18 mouse cellular contexts compared by ENCODE assay signal in genomic region chr5:140601712-140602111, GRCm38 (mm10). TPM values are rescaled to one million over a fixed set of nuclear protein-coding genes. Genes with fewer than 3 reads are reported as not detected.
DNase-seq lines count a peak whose midpoint lies in the region; ATAC-seq and TF ChIP-seq lines count a peak whose summit lies in the region.
"Had no signal": no experiment of that assay in that cellular context is flagged by ENCODE, and none has a peak within 500 bp of the region (broad histone marks: within the 10 kb centered on the region; RNA-seq: fewer than 3 reads in every experiment).

No protein-coding gene starts in this region.

- no peak overlapping the region for H3K4me2 ChIP-seq in forebrain, postnatal 0 days (ENCODE audit: low read depth)
- no peak overlapping the region for H3K4me2 ChIP-seq in liver, postnatal 0 days (ENCODE audit: low read depth, low read length)
- H3K4me2 ChIP-seq: hindbrain, embryonic 15.5 days had no signal

- intact Hi-C loops in left cerebral cortex, postnatal 4 days (cut with DNase I), result no loop called here
- intact Hi-C loops in left cerebral cortex, postnatal 14 days (cut with DNase I), result no loop called here

- H3K4me1 ChIP-seq in embryonic facial prominence, embryonic 10.5 days, result peaks cover 54% of the 10 kb centered on the region
- H3K4me1 ChIP-seq in forebrain, postnatal 0 days (ENCODE audit: insufficient read depth), result peaks cover under 1% of the 10 kb centered on the region; the same call in 1 of the 2 replicates
- peaks cover 21% of the 10 kb centered on the region for H3K4me1 ChIP-seq in liver, postnatal 0 days (ENCODE audit: insufficient read depth)

- no peak for TF ChIP-seq EP300 in liver, postnatal 0 days (IDR thresholded peaks at IDR 0.05; ENCODE audit: low read depth)

- H3K4me3 ChIP-seq in embryonic facial prominence, embryonic 10.5 days, result no peak overlapping the region
- H3K4me3 ChIP-seq in forebrain, postnatal 0 days (ENCODE audit: low read depth, low read length), result no peak overlapping the region
- H3K4me3 ChIP-seq in liver, postnatal 0 days (ENCODE audit: low read depth, low read length), result no peak overlapping the region
- H3K4me3 ChIP-seq: hindbrain, embryonic 15.5 days had no signal

- no peak for TF ChIP-seq CTCF in brain, embryonic 14.5 days (IDR thresholded peaks at IDR 0.05; ENCODE audit: borderline replicate concordance, extremely low read depth, insufficient read depth, insufficient read length)
- no peak for TF ChIP-seq CTCF in forebrain, postnatal 0 days (IDR thresholded peaks at IDR 0.05; ENCODE audit: low read depth)
- no peak for TF ChIP-seq CTCF in liver, postnatal 0 days (IDR thresholded peaks at IDR 0.05; ENCODE audit: low read depth)

- H3K9me3 ChIP-seq in embryonic facial prominence, embryonic 10.5 days, result peaks cover 2% of the 10 kb centered on the region; the same call in 1 of the 2 replicates
- no peaks in the 10 kb centered on the region for H3K9me3 ChIP-seq in forebrain, postnatal 0 days (ENCODE audit: low read length)
- H3K9me3 ChIP-seq in liver, postnatal 0 days (ENCODE audit: low read length), result no peaks in the 10 kb centered on the region
- H3K9me3 ChIP-seq: hindbrain, embryonic 15.5 days had no signal

- H3K9ac ChIP-seq in forebrain, postnatal 0 days, result no peak overlapping the region
- no peak overlapping the region for H3K9ac ChIP-seq in liver, postnatal 0 days (replicated peaks)
- H3K9ac ChIP-seq: hindbrain, embryonic 15.5 days; liver, embryonic 14.5 days had no signal

- DNase-seq in left cerebral cortex, postnatal 4 days, result peak; percentile 78
- DNase-seq in left cerebral cortex, postnatal 14 days (ENCODE audit: low spot score in 2 of 2), result no peak
- DNase-seq in brain, embryonic 14.5 days (ENCODE audit: low read depth), result peak; percentile 70
- no peak for DNase-seq in embryonic facial prominence, embryonic 10.5 days (ENCODE audit: low spot score)
- DNase-seq in forebrain, postnatal 0 days, result no peak
- no peak for DNase-seq in thymus, postnatal 4 days
- DNase-seq in liver, postnatal 0 days, result no peak
- DNase-seq: adrenal gland, adult 8-10 months; cerebellum, adult 8-10 months; kidney, postnatal 10 days; lung, postnatal 14 days; spleen, adult 18-20 months; thymus, postnatal 14 days had no signal

- peaks cover 27% of the 10 kb centered on the region for H3K27me3 ChIP-seq in embryonic facial prominence, embryonic 10.5 days (replicated peaks; ENCODE audit: low read depth, poor library complexity, severe bottlenecking)
- peaks cover 12% of the 10 kb centered on the region for H3K27me3 ChIP-seq in forebrain, postnatal 0 days (ENCODE audit: insufficient read depth, low read length)
- peaks cover 24% of the 10 kb centered on the region for H3K27me3 ChIP-seq in liver, postnatal 0 days (ENCODE audit: insufficient read depth, low read length)

- WGBS in embryonic facial prominence, embryonic 10.5 days, result 80% methylated on average over 12 of the region's 12 CpGs
- WGBS in forebrain, postnatal 0 days, result 64% methylated on average over 12 of the region's 12 CpGs
- 77% methylated on average over 12 of the region's 12 CpGs for WGBS in liver, postnatal 0 days (ENCODE audit: insufficient replicate concordance)

- TF ChIP-seq POLR2A in brain, embryonic 14.5 days (IDR thresholded peaks at IDR 0.05; ENCODE audit: borderline replicate concordance, extremely low read depth, insufficient read depth, insufficient read length, poor library complexity, severe bottlenecking), result no peak

- ATAC-seq in forebrain, postnatal 0 days, result peak; percentile 79
- ATAC-seq in liver, postnatal 0 days, result no peak

- H3K27ac ChIP-seq in embryonic facial prominence, embryonic 10.5 days (replicated peaks), result peak overlapping the region; percentile 30; the same call in 1 of the 2 replicates
- no peak overlapping the region for H3K27ac ChIP-seq in forebrain, postnatal 0 days (ENCODE audit: low read depth, low read length)
- H3K27ac ChIP-seq in liver, postnatal 0 days (ENCODE audit: low read depth), result no peak overlapping the region
- H3K27ac ChIP-seq: hindbrain, embryonic 15.5 days; liver, embryonic 14.5 days had no signal

- no peaks in the 10 kb centered on the region for H3K36me3 ChIP-seq in embryonic facial prominence, embryonic 10.5 days (replicated peaks)
- no peaks in the 10 kb centered on the region for H3K36me3 ChIP-seq in forebrain, postnatal 0 days (ENCODE audit: insufficient read depth)
- no peaks in the 10 kb centered on the region for H3K36me3 ChIP-seq in liver, postnatal 0 days (replicated peaks; ENCODE audit: insufficient read depth, low read length)
- H3K36me3 ChIP-seq: hindbrain, embryonic 15.5 days had no signal

RNA-seq across cellular contexts. Expression of gene Lfng, which starts 5.4 kb away (rescaled TPM):
- total RNA-seq in left cerebral cortex, postnatal 4 days (2021), result 10 to 100 TPM; 19.7 to 20.7 TPM
- 10 to 100 TPM; 18.8 to 28.4 TPM for total RNA-seq in left cerebral cortex, postnatal 14 days (2021)
- polyA plus RNA-seq in brain, embryonic 14.5 days (2012; rRNA removed), result 55.8 and 73.4 TPM in 2 replicates
- polyA plus RNA-seq in embryonic facial prominence, embryonic 10.5 days (2016; fragmentation: Nextera tagmentation; extraction: Ambion mirVana), result 11.7 and 14.9 TPM in 2 replicates
- total RNA-seq in forebrain, postnatal 0 days (2014; rRNA removed), result 39.4 and 53.7 TPM in 2 replicates
- polyA plus RNA-seq in forebrain, postnatal 0 days (2015; fragmentation: Nextera tagmentation; extraction: Ambion mirVana), result 19.2 and 23.0 TPM in 2 replicates
- 5.0 and 5.9 TPM in 2 replicates for polyA plus RNA-seq in liver, postnatal 0 days (2015; fragmentation: Nextera tagmentation; extraction: Ambion mirVana)

RNA-seq across cellular contexts. Expression of gene Grifin, which starts 36.8 kb away (rescaled TPM):
- total RNA-seq in left cerebral cortex, postnatal 4 days (2021), result not detected
- not detected for total RNA-seq in left cerebral cortex, postnatal 14 days (2021)
- 0.26 and 0.32 TPM in 2 replicates for polyA plus RNA-seq in brain, embryonic 14.5 days (2012; rRNA removed)
- not detected in 2 replicates for polyA plus RNA-seq in embryonic facial prominence, embryonic 10.5 days (2016; fragmentation: Nextera tagmentation; extraction: Ambion mirVana)
- not detected in 2 replicates for total RNA-seq in forebrain, postnatal 0 days (2014; rRNA removed)
- 0.36 TPM in 1 of 2 replicates, not detected in the other for polyA plus RNA-seq in forebrain, postnatal 0 days (2015; fragmentation: Nextera tagmentation; extraction: Ambion mirVana)
- polyA plus RNA-seq in liver, postnatal 0 days (2015; fragmentation: Nextera tagmentation; extraction: Ambion mirVana), result not detected in 2 replicates
- total RNA-seq: adrenal gland, adult 8-10 months; gastrocnemius, postnatal 4 days had no signal
- polyA plus RNA-seq: heart, embryonic 14.5 days; hindbrain, embryonic 15.5 days; neural tube, embryonic 11.5 days had no signal

RNA-seq across cellular contexts. Expression of gene Ttyh3, which starts 47.1 kb away (rescaled TPM):
- 100 to 1,000 TPM; 382 to 395 TPM for total RNA-seq in left cerebral cortex, postnatal 4 days (2021)
- 100 to 1,000 TPM; 342 to 349 TPM for total RNA-seq in left cerebral cortex, postnatal 14 days (2021)
- 164 and 280 TPM in 2 replicates for polyA plus RNA-seq in brain, embryonic 14.5 days (2012; rRNA removed)
- polyA plus RNA-seq in embryonic facial prominence, embryonic 10.5 days (2016; fragmentation: Nextera tagmentation; extraction: Ambion mirVana), result 33.4 and 35.5 TPM in 2 replicates
- total RNA-seq in forebrain, postnatal 0 days (2014; rRNA removed), result 114 and 163 TPM in 2 replicates
- polyA plus RNA-seq in forebrain, postnatal 0 days (2015; fragmentation: Nextera tagmentation; extraction: Ambion mirVana), result 65.0 and 67.9 TPM in 2 replicates
- 5.2 and 6.5 TPM in 2 replicates for polyA plus RNA-seq in liver, postnatal 0 days (2015; fragmentation: Nextera tagmentation; extraction: Ambion mirVana)

Comparison
In these comparisons a context has a peak if more than half of its experiments do, and no peak if none do; other contexts are left out.
1. DNase-seq: peak in left cerebral cortex, postnatal 4 days (single experiment) and brain, embryonic 14.5 days (single experiment); none in left cerebral cortex, postnatal 14 days (0 of 2), embryonic facial prominence, embryonic 10.5 days (single experiment), forebrain, postnatal 0 days (single experiment), thymus, postnatal 4 days (single experiment) and liver, postnatal 0 days (single experiment).